Mouse (Mus musculus) embryonic facial prominence, embryonic 15.5 days (tissue): ENCODE results near the gene Nrxn3. TPM values are rescaled to one million over a fixed set of nuclear protein-coding genes. Genes with fewer than 3 reads are reported as not detected.

Experiments used
- ATAC-seq: fragments of 200-750 bp; cut with Nextera tagmentation; 2 replicates; pipeline ENCODE4 v1.8.0; 2017; ENCODE audit warnings: low read depth, moderate TSS enrichment; ENCODE audit not compliant: insufficient number of reproducible peaks, low FRiP score, low TSS enrichment
- H3K27ac ChIP-seq: fragments of 300-500 bp; sonication (generic); replicated peaks from 2 replicates; pipeline ENCODE4 v1.5.1; 2015; ENCODE audit warnings: mild to moderate bottlenecking, inconsistent platforms
- H3K27me3 ChIP-seq: fragments of 300-500 bp; sonication (generic); 2 replicates; pipeline ENCODE4 v1.6.1; 2015; ENCODE audit warnings: inconsistent platforms
- H3K36me3 ChIP-seq: fragments of 300-500 bp; sonication (generic); 2 replicates; pipeline ENCODE4 v1.6.1; 2015; ENCODE audit warnings: mild to moderate bottlenecking, inconsistent platforms
- H3K4me1 ChIP-seq: fragments of 300-500 bp; sonication (generic); 2 replicates; pipeline ENCODE4 v1.6.1; 2015; ENCODE audit warnings: inconsistent platforms
- H3K4me2 ChIP-seq: fragments of 300-500 bp; sonication (generic); replicated peaks from 2 replicates; pipeline ENCODE4 v1.6.1; 2015; ENCODE audit warnings: mild to moderate bottlenecking, inconsistent platforms
- H3K4me3 ChIP-seq: fragments of 300-500 bp; sonication (generic); replicated peaks from 2 replicates; pipeline ENCODE4 v1.5.1; 2015; ENCODE audit warnings: mild to moderate bottlenecking, inconsistent platforms
- H3K9ac ChIP-seq: fragments of 300-500 bp; sonication (generic); 2 replicates; pipeline ENCODE4 v1.6.1; 2015; ENCODE audit warnings: inconsistent platforms
- H3K9me3 ChIP-seq: fragments of 300-500 bp; sonication (generic); replicated peaks from 2 replicates; pipeline ENCODE4 v1.6.1; 2016; ENCODE audit warnings: inconsistent platforms
- WGBS: fragments of 180-500 bp; shearing (Covaris S2); methylation state at CpG from one replicate; pipeline ENCODE4 v1.1.7; 2015; 5-methylcytosine and 5-hydroxymethylcytosine counted together
- polyA plus RNA-seq: library from polyadenylated mRNA; unstranded; fragments of >200 nt; fragmentation: Nextera tagmentation; extraction: Ambion mirVana; gene quantifications from 2 replicates; pipeline ENCODE4 v1.2.1, GENCODE M21; 2015

The Nrxn3 gene
- polyA plus RNA-seq, 1 experiment from 2014 or later: 4.5 TPM

DNA sequence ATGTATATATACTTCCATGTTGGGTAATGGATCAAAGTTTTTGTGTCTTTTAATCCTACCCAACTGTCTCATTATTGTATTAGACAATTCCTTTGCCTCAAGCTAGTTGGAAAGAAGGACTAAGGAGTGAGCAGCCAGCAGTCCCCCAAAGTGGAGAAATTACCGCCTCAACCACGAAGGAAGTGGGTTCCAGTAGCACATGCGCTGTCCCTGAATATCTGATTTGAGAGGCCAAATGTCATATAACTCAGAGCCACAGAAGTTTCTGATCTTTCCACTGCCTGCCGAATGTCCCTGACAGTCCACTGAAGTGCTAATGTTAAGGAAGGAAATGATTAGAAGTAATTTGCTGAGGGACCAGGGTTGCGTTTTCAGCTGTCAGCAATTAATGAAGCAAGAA lies 1223.8 kb downstream of the Nrxn3 start:
- WGBS: 21% methylated on average over 5 of the region's 5 CpGs
- no peak for ATAC-seq

DNA sequence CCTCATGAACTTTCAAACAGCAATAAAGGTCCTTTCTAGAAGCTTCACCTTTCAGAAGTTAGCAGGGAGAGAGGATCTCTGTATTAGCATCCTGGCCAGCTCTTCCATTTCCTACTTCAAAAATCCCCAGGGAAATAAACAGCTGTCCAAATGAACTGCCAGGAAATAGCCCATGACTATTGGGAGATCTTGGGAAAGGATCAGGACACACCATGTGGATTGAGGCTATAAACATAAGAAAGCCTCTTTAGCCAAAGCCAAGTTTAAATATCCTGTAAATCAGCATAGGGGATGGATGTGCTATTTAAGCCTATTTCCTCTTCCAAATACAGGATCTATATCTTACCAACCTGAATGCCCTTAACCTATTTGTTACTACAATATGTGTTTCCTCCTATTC lies 1230.6 kb downstream of the Nrxn3 start:
- H3K4me1 ChIP-seq: no peaks in the 10 kb centered on the region
- H3K4me2 ChIP-seq: no peak overlapping the region

More for the DNA sequence above, 1223.8 kb downstream of the Nrxn3 start:
- Histone ChIP-seq H3K4me3 (no peak overlapping the region), H3K27me3 (no peaks in the 10 kb centered on the region), H3K36me3 (no peaks in the 10 kb centered on the region), H3K27ac (no peak overlapping the region), H3K4me1 (no peaks in the 10 kb centered on the region), H3K4me2 (no peak overlapping the region), H3K9ac (no peak overlapping the region), H3K9me3 (no peaks in the 10 kb centered on the region)

DNA sequence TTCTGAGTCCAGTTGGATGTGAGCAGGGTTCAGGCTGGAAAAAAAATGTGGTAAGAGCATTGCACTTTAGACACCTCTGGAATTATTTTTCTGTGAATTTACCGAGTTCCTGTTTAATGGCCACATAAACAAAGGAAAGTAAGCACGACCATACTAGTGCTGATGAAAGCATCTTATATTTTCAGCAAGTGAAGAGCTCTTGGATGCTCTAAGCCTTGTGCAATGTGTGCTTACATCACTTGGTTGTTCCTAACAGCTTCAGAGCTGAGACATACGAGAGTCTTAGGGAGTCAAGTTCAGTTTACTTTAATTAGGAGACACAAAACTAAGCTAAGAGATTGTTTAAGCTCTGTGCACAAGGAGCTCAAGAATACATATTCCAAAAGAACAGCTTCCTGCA lies 1231.0 kb downstream of the Nrxn3 start:
- 51% methylated on average over 3 of the region's 3 CpGs for WGBS

More for the DNA sequence above, 1230.6 kb downstream of the Nrxn3 start:
- no peaks in the 10 kb centered on the region for H3K9me3 ChIP-seq
- no peaks in the 10 kb centered on the region for H3K27me3 ChIP-seq
- H3K9ac ChIP-seq: no peak overlapping the region
- no peak for ATAC-seq
- H3K27ac ChIP-seq: no peak overlapping the region
- no peak overlapping the region for H3K4me3 ChIP-seq
- H3K36me3 ChIP-seq: no peaks in the 10 kb centered on the region

DNA sequence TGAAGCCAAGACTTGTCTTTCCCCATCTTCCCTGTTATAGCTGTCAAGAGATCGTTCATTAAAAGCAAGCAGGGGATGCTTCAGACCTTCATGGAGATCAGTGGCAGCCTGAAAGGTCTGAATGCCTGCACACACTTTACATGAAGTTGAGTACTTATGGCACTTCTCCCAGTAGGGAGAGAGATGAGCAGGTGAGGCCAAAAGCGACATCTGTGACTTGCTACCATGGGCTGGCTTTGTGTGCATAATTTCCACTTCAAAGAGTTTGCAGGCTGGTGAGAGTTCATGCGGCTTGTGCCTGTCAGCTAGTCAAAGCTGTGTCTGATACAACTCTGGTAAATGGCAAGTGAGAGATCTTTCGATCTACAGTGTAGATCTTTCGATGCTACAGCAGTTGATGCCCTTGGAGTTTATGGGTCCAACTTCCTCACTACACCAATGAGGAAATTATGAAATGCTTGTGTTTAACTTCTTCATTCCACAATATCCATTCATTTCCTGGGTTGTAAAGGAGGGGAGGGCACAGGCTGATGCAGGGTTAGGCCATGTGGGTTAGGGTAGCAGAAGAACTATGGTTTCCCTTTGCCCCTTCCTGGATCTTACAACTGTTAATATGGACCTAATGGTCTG lies 1231.9 kb downstream of the Nrxn3 start:
- Histone ChIP-seq H3K27ac (no peak overlapping the region), H3K36me3 (no peaks in the 10 kb centered on the region), H3K4me3 (no peak overlapping the region), H3K4me2 (no peak overlapping the region), H3K4me1 (no peaks in the 10 kb centered on the region), H3K9me3 (no peaks in the 10 kb centered on the region), H3K9ac (no peak overlapping the region), H3K27me3 (no peaks in the 10 kb centered on the region)
- 69% methylated on average over 5 of the region's 5 CpGs for WGBS
- ATAC-seq: no peak

More for the DNA sequence above, 1231.0 kb downstream of the Nrxn3 start:
- no peak overlapping the region for H3K27ac ChIP-seq
- no peak for ATAC-seq
- H3K27me3 ChIP-seq: no peaks in the 10 kb centered on the region
- no peak overlapping the region for H3K9ac ChIP-seq
- no peaks in the 10 kb centered on the region for H3K9me3 ChIP-seq
- H3K36me3 ChIP-seq: no peaks in the 10 kb centered on the region
- H3K4me2 ChIP-seq: no peak overlapping the region
- no peaks in the 10 kb centered on the region for H3K4me1 ChIP-seq
- no peak overlapping the region for H3K4me3 ChIP-seq

DNA sequence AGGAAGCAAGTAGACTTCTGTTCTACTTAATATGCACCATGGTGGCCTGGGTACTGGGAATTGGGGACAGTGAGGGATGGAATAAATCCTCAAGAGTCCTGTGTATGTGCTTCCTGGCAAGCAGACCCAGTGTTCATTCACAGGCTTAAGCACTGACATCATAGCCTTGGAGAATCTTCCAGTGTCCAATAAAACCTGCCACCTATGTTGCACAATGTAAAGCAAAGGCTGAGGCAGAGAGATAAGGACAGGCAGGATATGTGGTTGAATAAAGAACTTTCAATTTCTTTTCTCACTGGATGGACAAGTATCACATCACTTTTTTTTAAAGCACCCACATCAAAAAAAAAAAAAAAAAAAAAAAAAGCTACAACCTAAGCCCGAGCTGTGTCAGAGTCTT lies 1240.4 kb downstream of the Nrxn3 start:
- ATAC-seq: no peak
- Histone ChIP-seq H3K27me3 (no peaks in the 10 kb centered on the region), H3K4me2 (no peak overlapping the region), H3K9ac (no peak overlapping the region), H3K27ac (no peak overlapping the region), H3K9me3 (no peaks in the 10 kb centered on the region), H3K4me1 (no peaks in the 10 kb centered on the region), H3K4me3 (no peak overlapping the region), H3K36me3 (no peaks in the 10 kb centered on the region)
- WGBS: 82% methylated on average over 1 of the region's 1 CpGs

DNA sequence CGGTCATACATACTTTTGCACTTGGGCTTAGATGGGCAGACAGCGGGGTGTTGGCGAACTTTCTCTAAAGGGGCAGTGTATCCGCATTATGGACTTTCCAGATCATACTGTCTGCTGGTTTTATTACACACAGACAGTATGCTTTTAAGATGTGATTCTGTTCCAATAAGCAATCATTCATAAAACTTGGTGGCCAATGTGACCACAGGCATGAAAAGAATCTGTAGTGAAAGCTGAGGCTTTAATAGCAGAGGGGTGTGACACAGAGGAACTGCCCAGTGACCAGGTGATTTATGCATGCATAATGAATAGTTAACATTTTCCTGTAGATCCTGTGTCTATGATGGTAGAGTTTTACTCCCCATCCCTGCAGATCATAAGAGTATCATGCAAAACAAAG lies 1254.0 kb downstream of the Nrxn3 start:
- no peak for ATAC-seq
- H3K4me1 ChIP-seq: peaks cover 3% of the 10 kb centered on the region; the same call in 1 of the 2 replicates
- WGBS: 86% methylated on average over 4 of the region's 4 CpGs
- no peak overlapping the region for H3K4me2 ChIP-seq
- no peak overlapping the region for H3K27ac ChIP-seq
- H3K4me3 ChIP-seq: no peak overlapping the region
- no peaks in the 10 kb centered on the region for H3K36me3 ChIP-seq
- H3K27me3 ChIP-seq: no peaks in the 10 kb centered on the region
- H3K9ac ChIP-seq: no peak overlapping the region
- no peaks in the 10 kb centered on the region for H3K9me3 ChIP-seq

DNA sequence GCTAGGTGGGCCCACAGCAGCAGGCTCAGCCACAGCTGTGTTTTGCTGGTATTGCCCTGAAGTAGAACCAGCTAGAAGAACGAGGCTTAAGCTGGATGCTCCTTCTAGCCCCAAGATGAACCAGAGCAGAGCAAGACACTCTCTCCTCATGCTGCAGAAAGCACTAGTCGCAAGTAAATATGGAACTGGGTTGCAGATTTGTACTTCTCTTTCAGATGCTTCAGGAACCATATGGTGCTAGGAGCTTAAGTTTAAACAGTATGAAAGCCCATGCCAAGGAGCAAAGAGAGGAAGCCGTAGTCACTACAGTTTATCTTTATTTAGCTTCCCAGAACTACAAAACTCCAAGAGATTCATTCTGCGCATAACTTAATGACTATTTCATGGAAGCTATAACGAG lies 1254.8 kb downstream of the Nrxn3 start:
- Histone ChIP-seq H3K27me3 (no peaks in the 10 kb centered on the region), H3K4me3 (no peak overlapping the region), H3K27ac (peak overlapping the region; percentile 79), H3K9ac (no peak overlapping the region), H3K36me3 (no peaks in the 10 kb centered on the region), H3K4me1 (peaks cover 3% of the 10 kb centered on the region; the same call in 1 of the 2 replicates), H3K4me2 (no peak overlapping the region), H3K9me3 (no peaks in the 10 kb centered on the region)
- 59% methylated on average over 5 of the region's 5 CpGs for WGBS
- ATAC-seq: no peak

DNA sequence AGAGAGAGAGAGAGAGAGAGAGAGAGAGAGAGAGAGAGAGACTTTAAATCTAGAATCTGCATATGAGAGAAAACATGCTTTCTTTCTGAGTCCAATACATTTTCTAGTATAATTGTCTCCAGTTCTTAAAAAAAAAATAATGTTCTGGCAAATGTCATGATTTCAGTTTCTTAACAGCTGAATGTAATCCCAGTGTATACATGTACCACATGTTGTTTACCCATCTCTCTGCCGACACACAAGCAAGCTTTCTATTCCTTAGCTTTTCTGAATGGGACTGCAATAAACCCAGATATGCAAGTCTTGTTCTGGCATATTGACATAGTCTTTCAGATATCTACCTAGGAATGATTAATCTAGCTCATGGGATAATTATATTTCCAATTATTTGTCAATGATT lies 1256.5 kb downstream of the Nrxn3 start:
- WGBS: 42% methylated on average over 1 of the region's 1 CpGs

DNA sequence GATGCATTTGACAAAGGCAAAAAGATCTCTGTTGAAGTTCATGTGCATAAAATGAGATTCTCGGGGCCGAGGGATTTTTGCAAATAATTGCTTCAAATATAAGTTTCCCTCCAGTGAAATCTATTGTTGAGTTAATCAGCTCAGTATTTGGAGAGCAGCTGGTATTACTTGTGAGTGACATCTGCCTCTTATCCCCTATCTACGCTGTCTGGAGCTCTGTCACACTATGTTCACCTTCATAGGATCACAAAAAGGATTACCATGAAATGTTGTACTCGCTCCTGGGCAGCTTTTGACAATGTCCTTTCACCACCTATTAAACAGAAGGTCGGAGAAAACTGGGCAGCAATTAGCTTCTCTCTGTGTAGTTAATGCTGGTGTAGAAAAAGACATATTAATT lies 1259.8 kb downstream of the Nrxn3 start:
- peaks cover under 1% of the 10 kb centered on the region; the same call in 1 of the 2 replicates for H3K4me1 ChIP-seq
- 50% methylated on average over 5 of the region's 5 CpGs for WGBS

More for the DNA sequence above, 1256.5 kb downstream of the Nrxn3 start:
- no peaks in the 10 kb centered on the region for H3K27me3 ChIP-seq
- H3K36me3 ChIP-seq: no peaks in the 10 kb centered on the region
- no peak overlapping the region for H3K9ac ChIP-seq
- no peak overlapping the region for H3K4me3 ChIP-seq
- no peak overlapping the region for H3K27ac ChIP-seq
- ATAC-seq: no peak
- H3K4me2 ChIP-seq: no peak overlapping the region
- no peaks in the 10 kb centered on the region for H3K9me3 ChIP-seq
- peaks cover 3% of the 10 kb centered on the region; the same call in 1 of the 2 replicates for H3K4me1 ChIP-seq

DNA sequence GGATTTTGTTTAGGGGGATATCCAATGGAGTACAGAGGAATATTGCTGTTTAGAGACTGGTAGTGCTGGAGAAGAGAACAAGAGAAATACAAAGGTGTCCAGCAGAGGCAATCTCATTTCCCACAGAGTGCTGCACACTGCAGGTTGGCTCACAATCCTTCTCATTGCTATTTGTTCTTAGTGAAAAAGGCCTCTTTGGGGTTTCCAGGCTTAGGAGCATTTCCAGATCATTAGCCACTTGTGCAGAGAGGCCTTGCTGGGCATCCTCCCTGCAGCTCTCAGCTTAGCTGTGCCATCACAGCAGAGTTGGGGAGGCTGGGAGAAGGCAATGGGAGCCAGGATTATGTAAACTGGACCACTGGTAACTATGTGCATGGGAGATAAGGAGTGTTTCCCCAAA lies 1260.7 kb downstream of the Nrxn3 start:
- Histone ChIP-seq H3K9ac (no peak overlapping the region), H3K9me3 (no peaks in the 10 kb centered on the region), H3K27ac (no peak overlapping the region), H3K27me3 (no peaks in the 10 kb centered on the region), H3K4me3 (no peak overlapping the region), H3K36me3 (no peaks in the 10 kb centered on the region), H3K4me2 (no peak overlapping the region), H3K4me1 (no peaks in the 10 kb centered on the region)
- no peak for ATAC-seq

More for the DNA sequence above, 1259.8 kb downstream of the Nrxn3 start:
- no peak overlapping the region for H3K9ac ChIP-seq
- no peak overlapping the region for H3K4me2 ChIP-seq
- no peaks in the 10 kb centered on the region for H3K9me3 ChIP-seq
- H3K4me3 ChIP-seq: no peak overlapping the region
- no peak for ATAC-seq
- H3K36me3 ChIP-seq: no peaks in the 10 kb centered on the region
- H3K27ac ChIP-seq: no peak overlapping the region
- no peaks in the 10 kb centered on the region for H3K27me3 ChIP-seq

DNA sequence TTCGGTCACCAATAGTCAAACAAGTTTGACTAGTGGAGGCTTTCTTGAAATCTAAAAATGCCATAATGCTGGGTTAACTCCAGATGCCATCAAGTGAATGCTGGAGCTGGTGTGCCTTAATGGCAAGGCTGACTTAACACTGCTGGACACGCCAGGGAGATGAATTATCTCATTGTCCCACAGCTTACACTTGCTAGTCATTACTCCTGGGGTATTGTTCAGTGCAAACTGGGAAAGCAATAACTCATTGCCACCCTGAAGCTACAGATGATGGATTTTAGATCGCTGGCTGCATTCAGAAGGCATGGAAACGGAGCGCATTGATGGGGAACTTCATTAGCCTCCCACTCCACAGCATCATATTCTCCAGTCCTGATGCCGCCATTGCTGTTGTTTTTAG lies 1263.5 kb downstream of the Nrxn3 start:
- no peak for ATAC-seq
- Histone ChIP-seq H3K9me3 (no peaks in the 10 kb centered on the region), H3K27ac (no peak overlapping the region), H3K27me3 (no peaks in the 10 kb centered on the region), H3K36me3 (no peaks in the 10 kb centered on the region), H3K4me1 (no peaks in the 10 kb centered on the region), H3K4me2 (no peak overlapping the region), H3K9ac (no peak overlapping the region), H3K4me3 (no peak overlapping the region)
- 86% methylated on average over 6 of the region's 6 CpGs for WGBS

DNA sequence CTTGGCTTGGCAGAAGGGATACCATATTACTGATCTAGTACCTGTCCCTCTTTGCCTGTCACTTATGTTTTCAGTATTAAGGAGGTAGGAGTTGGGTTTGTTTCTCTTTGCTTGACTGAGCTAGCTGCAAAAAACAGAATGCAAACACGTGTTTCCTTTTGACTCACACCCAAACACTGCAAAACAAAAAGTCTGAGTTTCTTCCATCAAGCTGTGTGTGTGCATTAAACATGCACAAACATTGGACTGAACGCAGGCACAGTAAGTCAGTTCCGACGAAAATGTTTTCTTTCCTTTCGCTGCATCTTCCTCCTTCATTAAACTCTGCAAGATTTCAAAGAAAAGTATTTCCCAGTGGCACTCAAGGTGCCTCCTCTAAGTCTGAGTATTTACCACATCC lies 1270.6 kb downstream of the Nrxn3 start:
- Histone ChIP-seq H3K4me2 (no peak overlapping the region), H3K36me3 (no peaks in the 10 kb centered on the region), H3K9ac (no peak overlapping the region), H3K27ac (no peak overlapping the region), H3K27me3 (no peaks in the 10 kb centered on the region), H3K9me3 (no peaks in the 10 kb centered on the region), H3K4me1 (no peaks in the 10 kb centered on the region), H3K4me3 (no peak overlapping the region)
- ATAC-seq: no peak
- WGBS: 67% methylated on average over 5 of the region's 5 CpGs
